Mouse (Mus musculus) ovary, postnatal 10 days (tissue): Measurements from ENCODE around the gene Gm37240.

Experiments
- DNase-seq: peaks from one replicate; pipeline ENCODE4 v3.0.0; 2022; ENCODE audit warnings: low spot score

Gene Gm37240

DNA sequence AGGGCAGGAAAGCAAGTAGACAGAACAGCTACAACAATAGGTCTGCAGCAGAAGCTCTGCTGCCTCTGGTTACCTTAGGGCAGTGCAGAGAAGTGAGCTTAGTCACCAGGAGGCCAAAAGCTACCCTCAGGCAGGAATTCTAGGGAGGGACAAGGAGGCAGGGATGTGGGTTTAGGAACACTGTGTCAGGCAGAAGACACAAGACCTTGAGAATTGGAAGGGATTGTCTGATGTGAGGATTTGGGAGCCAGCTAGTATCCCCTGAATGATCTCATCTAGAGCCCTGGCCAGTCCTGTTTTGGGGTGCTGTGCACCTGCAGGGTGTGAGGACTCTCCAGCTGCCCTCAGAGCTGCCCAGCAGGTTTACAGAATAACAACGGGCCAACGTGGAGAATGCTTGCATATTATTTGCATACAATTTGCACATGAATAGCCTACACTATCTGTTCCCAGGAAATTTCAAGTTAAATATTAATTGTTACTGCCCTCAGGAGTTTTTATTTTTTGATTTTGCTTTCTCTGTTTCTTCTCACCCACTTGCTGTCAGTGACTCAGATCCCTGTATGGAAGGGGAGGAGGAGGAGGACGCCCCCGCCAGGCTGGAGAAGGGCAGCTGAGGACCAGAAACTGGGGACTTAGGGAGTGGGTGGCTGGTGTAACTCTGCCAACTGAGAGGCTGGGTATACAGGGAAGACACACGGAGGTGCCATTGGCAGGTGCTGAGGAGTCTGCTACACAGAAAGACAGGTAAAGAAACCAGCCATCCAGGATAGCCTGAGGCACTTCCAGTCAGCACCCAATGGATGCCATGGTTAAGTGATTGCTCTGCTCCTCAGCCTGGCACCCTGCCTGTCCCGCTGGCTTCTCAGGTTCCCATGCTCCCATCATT lies 862.3 kb downstream of the Gm37240 start:
- DNase-seq, result no peak

GRCm38 (mm10) chr3:85024237-85024636 lies 863.1 kb downstream of the Gm37240 start:
- no peak for DNase-seq

- DNase-seq, result no peak
Observed at GRCm38 (mm10) chr3:85022800-85023199, 864.5 kb downstream of the Gm37240 start.

GRCm38 (mm10) chr3:85021816-85022215 lies 865.5 kb downstream of the Gm37240 start:
- DNase-seq, result no peak

GRCm38 (mm10) chr3:85020137-85020536 lies 867.2 kb downstream of the Gm37240 start:
- no peak for DNase-seq

DNA sequence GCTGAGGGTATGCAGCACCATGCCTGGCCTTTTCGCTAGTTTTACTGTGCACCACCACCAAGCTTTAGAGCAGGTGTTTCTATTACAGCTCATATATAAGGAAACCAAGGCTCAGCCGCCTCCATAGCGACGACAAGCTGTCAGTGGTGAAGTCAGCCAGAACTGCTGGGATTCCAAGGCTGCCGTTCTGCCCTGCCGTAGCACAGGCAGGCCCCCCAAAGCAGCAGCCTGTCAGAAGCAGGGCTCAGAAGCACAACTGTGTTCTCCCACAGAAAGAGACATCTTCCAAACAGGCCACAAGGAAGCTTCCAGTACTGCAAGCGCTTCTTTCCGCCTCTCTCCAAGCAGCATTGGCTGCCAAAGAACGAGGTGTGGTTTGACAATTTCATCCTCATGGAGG lies 871.7 kb downstream of the Gm37240 start:
- no peak for DNase-seq

DNA sequence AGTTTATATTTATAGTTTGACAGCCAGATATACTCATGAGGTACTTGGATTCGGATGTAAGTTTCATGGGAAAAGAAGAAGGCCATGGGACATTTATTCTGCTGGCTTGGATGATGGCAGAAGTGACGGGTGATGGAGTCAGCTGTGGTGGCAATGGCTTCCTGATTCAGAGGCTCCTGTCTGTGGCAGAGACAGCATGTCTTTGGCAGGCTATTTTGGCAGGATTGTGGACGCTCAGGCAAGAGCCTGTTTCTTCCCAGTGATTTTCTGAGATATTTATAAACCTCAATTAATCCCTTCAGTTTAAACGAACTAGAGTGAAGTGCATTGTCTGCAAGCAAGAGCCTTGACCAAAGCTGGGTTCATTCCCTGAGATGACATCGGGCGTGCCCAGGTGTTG lies 874.4 kb downstream of the Gm37240 start:
- no peak for DNase-seq

- DNase-seq, result no peak
Observed at GRCm38 (mm10) chr3:85005257-85005656, 882.1 kb downstream of the Gm37240 start.

GRCm38 (mm10) chr3:84988880-84989279 lies 898.4 kb downstream of the Gm37240 start:
- DNase-seq, result no peak

DNA sequence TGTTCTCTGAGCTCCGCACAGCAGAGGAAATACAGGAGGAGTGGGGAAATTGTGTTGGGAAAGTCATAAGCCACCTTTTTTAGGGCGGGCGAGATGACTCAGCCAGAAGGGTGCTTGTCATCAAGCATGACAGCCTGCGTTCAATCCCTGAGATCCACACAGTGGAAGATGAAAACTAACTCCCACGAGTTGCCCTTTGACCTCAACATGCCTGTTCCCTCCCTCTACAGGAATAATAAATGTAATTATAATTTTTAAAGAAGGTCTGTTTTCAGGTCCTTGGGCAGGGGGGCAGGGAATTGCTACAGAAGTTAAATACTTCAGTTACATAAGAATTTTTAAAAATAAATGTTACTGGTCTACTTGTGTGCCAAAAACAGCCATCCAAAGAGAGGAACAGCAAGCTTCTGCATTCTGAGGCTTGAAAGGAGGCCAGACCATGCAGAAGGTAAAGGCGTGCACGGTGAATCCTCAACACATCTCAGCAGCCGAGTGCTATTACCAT lies 902.1 kb downstream of the Gm37240 start:
- no peak for DNase-seq

DNA sequence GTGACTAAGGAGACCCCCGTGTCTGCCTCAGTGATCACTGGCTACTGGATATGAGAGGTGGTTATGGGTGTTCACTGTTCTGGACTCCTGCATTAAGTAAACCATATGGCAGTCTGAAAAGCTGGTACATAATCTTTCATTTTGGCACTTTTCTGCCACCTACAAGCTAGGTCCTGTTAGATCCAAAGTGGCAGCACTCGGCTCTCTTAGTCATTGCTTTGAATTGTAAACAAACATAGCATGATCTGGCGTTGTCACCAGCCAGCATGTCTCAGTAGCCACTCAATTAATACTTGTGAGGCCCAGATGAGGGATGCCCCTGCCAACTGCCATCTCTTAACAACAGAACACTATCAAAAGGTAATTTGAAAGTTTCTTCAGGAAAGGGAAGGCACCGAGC lies 904.6 kb downstream of the Gm37240 start:
- DNase-seq, result no peak

DNA sequence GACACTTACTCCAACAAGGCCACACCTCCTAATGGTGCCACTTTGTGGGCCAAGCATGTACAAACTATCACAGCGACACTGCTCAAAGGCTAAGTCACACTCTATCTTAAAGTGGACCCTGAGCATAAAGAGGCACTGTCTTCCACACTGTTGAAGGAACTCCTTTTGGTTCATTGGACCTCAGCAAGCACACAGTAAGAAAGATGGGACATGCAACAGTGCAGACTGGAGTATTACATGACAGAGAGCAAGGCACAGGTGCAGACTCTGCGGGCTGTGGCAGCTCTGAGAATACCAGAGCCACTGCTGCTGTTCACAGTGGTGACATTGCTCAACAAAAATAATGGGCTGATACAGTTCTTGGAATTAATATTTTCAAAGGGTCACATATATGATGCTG lies 907.2 kb downstream of the Gm37240 start:
- DNase-seq, result no peak

DNA sequence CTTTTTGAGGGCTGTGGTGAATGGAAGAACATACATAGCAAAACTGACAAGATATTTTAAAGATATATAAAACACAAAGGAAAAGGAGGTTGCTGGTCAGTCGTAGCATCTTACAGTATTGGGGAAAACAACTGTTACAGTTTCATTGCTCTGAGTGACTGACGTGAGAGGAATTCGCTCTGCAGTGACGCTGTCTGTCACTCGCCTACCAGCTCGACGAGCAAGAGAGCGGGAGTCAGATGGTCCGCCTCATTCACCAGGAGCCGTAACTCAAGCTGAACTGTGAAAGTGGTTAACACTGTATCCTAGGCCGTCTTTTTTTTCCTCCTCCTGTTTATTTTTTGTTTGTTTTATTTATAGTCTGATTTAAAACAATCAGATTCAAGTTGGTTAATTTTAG lies 908.6 kb downstream of the Gm37240 start:
- no peak for DNase-seq

GRCm38 (mm10) chr3:84974193-84974592 lies 913.1 kb downstream of the Gm37240 start:
- no peak for DNase-seq

DNA sequence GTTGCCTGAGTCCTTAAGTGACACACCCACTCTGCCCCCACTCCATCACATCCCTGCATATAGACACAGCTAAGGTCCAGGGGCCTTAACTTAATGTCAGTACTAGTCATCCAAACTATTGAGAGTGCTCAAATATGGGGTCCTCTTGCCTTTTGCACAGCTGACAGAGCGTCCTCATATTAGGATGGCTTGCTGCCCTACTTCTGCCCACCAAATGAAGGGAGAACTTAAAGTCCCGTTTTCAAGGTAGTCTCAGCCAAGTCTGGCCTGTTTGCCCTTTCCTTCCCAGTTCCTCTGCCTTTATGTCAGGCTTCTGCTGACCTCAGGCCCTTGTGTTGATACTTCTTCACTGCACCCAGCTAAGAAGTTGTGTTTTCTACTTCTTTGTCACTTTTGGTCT lies 914.4 kb downstream of the Gm37240 start:
- no peak for DNase-seq

DNA sequence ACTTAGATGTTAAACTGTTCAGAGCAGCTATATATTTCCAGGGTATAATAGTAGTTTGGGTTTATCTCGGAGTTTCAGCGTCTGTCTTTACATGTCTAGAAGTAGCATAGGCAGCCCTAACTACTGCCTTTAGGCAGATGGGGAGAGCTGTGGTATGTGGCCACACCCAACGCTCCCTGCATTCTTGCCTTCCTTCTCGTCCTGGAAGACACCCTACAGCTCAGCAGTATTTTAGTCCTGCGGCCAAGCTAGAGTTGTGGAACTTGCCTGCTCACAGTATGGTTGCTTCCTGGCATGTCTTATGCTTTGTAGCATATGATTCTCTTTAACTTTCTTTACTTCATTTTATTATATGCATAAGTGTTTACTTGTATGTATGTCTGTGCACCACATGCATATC lies 915.8 kb downstream of the Gm37240 start:
- DNase-seq, result no peak

GRCm38 (mm10) chr3:84967364-84967763 lies 920.0 kb downstream of the Gm37240 start:
- DNase-seq, result no peak

DNA sequence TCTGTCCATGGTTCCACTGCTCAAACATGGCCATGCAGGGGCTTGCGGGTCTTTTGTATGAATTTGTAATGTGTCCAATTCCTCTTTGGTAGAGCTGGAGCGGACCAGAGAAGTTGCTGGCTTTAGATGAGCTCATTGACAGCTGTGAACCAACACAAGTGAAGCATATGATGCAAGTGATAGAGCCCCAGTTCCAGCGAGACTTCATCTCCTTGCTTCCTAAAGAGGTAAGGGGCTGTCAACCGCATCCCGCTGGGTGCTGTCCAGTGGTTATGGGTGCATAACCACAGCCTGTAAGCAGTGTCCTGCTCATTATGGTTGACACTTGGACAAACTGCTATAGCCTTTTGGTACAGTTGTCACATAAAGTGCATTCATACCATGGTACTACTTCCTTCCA lies 922.2 kb downstream of the Gm37240 start:
- no peak for DNase-seq

DNA sequence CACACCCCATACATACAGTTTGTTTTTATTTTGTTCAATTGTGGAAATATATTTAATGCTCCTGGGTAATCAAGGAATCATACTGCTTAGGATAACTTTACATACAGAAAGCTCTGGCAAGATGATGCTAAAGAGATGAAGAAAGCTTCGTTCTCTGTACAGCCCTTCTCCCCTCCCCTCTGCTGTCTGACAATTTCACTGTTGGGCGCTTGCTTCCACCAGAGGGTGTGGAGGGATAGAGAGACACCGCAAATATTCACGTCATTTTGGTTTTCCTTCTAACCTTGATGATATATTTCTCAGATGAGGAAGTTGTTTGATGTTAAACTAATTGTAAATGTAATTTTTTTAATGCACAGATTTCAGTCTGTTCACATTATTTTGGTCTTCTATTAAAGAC lies 931.5 kb downstream of the Gm37240 start:
- no peak for DNase-seq

GRCm38 (mm10) chr3:84955011-84955775 lies 932.1 kb downstream of the Gm37240 start:
- no peak for DNase-seq

DNA sequence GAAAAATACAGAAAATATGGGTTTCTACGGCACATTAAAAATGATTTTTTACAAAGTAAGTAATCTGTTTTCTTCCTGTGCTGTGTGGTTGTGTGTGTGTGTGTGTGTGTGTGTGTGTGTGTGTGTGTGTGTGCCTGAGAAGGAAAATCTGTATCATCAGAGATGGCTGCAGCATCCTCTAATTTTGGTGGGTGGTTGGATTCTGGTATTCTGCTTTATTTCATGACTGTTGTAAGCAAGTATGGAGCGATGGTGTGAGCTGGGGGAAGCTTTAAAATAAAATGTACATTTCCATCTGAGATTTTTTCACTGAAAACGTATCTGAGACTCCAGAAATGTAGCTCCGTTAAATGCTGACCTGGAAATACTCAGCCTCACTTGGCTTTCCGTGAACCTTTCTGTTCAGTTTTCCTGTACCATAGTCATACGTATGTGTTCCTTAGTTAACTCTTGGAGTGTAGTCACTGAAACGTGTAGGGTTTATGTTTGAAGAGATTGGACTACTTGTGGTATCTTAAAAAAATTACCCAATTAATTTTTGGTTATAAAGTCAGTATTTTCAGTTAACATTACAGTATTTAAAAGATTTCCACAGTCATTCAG lies 934.6 kb downstream of the Gm37240 start:
- DNase-seq, result no peak

GRCm38 (mm10) chr3:84952135-84952534 lies 935.2 kb downstream of the Gm37240 start:
- DNase-seq, result peak; percentile 21

DNA sequence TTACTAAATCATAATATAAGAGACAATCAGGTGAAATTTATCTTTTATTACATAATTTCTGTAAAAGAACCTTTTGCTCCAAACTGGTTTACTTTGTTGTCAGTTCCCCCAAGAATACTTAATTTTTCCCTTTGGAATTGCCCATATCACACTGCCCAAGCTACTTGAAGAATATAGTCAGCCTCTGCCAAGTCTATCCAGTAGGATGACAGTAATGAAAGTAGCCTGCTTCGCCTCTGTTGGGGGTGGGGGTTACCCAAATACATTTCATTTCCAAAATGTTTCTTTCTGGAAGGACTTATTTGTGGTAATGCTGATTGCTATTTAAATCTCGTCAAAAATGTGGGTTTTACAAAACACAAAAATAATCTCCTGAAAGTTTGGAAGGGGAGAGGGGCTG lies 935.6 kb downstream of the Gm37240 start:
- no peak for DNase-seq
